Mouse (Mus musculus) Muller cell, postnatal 12 days (primary cell): Measurements from ENCODE around the gene Trip4.

Source experiments
- DNase-seq: peaks from one replicate; pipeline ENCODE4 v3.0.0-alpha.2; 2015; ENCODE audit errors: inconsistent ontology term

The Trip4 gene

DNA sequence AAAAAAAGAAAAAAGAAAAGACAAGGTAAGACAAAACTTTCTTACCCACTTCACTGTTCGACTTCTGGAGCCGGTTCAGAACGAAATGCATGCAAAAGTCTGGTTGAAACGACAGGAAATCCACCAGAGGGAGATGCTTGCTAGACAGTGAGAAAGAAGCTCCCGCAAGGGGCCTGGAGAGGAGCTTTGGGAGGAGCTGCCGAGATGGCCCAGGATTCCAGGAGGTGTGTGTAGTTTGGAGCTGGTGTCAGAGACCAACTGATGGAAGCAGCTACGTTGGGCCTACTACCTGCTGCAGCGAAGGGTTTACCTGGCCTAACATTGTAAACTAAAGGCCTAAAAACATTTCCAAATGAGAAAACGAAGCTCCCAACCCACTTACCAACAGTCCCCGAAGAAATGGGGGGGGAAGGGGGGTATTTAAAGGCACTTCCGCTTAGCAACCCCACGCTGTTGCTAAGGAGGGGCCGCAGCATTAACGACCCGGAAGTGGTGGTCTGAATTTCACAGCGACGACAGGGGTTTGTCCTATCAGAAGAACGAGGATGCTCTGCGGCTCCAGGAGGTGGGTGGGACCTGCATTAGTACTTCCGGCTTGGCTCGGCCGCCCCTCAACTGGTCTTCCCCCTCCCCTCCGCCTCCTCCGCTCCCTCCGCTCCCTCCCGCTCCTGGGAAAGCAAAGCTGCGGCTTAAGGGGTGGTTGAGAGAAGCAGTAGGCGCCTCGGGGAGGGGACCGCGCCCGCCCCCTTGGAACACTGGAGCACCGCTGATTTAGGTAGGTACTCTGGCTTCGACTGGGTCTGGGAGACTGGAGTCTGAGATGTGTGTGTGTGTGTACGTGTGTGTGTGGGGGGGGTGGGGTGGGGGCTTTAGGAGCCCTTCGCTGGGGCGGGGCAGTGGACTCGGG, at the start of gene Trip4, which contains the start of gene Csnk1g1:
Trip4 (minus strand) TSS at position 401 of the 907 bp plus-strand sequence.
Csnk1g1 (plus strand) TSS at position 531 of the 907 bp plus-strand sequence.
- DNase-seq, result peak; percentile 99

DNA sequence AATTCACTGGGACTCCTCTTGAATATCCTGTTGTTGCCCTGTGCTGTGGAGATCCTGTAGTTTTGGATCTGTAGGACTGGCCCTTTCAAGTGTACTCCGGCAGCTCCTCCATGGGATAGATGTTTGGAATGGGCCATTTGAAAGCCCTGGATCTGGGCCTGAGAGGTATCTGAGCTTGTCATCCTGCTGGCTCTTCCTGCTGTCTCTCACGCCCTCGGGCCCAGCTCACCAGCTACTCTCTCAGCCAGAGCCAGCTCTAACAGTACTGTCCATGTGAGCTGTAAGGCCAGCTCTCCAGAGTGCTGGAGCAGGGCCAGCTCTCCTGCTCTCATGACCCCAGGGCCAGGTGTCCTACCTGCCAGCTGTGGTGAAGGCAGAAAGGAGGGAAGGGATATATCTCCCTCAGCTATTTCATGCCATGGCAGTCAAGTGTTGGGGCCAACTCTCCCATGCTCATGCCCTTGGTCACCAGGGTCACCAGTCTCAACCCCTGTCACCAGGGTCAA, 42.5 kb upstream of the Trip4 start:
- peak; percentile 29 for DNase-seq

DNA sequence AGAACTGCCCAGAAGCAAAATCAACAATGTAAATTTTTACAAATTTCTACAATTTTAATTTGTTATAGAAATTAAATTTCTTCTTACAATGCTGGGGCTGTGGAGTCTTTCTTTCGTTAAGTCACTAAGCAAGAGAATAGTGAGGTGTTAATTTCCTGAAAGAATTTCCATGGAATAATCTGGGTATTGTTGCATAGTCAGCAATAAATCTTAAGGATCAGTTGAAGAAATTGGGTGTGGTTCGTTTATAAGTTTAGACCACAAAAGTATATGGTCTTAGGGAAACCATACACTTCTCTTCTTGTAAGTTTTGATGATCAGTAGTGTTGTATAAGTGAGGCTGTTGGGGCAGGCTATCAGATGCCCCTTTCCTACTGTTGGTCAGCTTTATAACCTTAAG, 29.0 kb upstream of the Trip4 start:
- DNase-seq, result no peak

DNA sequence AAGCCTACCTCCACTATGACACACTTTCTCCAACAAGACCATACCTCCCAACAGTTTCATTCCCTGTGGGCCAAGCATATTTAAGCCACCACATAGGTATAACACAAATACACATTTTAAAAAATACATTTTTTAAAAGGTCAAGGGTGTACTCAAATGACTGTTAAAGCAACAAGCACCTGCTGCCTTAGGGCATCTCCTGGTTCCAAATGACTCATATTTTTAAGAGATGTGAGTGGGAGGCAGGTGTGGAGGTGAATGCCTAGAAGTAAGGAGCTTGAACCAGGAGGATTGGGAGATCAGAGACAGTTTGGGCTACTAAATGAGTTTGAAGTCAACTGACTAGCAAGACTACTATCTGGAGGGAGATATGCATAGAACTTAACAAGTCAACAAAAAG, 21.2 kb upstream of the Trip4 start:
- no peak for DNase-seq

DNA sequence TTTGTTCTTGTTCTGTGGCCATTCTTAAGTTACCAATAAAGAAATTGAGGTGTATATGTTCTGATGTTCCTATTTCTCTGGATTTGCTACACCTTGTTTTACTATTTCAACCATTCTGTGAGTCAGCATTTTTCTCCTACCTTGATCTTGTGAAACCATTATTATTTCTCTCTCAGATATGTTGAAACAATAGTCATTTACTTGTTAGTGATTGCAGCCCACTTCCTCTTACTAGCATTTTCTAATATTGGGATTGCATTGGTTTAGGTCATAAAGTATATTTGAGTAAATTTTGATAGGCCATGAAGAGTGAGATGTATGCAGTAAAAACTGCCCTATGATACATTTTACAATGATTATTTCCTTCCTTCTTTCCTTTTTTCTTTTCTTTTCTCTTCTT, 19.9 kb upstream of the Trip4 start:
- DNase-seq, result no peak

DNA sequence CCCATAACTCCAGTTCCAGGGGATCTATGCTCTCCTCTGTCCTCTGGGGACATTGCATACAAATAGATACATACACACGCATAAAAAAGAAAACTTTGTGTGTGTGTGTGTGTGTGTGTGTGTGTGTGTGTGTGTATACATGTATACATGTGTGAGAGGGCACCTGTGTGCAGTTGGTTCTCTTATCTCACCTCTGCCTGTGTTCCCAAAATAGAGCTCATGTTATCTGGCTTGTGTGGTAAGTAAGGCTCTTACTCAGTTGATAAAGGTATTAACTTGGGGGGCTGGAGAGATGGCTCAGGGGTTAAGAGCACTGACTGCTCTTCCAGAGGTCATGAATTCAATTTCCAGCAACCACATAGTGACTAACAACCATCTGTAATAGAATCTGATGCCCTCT, 8.4 kb upstream of the Trip4 start:
- DNase-seq, result no peak

DNA sequence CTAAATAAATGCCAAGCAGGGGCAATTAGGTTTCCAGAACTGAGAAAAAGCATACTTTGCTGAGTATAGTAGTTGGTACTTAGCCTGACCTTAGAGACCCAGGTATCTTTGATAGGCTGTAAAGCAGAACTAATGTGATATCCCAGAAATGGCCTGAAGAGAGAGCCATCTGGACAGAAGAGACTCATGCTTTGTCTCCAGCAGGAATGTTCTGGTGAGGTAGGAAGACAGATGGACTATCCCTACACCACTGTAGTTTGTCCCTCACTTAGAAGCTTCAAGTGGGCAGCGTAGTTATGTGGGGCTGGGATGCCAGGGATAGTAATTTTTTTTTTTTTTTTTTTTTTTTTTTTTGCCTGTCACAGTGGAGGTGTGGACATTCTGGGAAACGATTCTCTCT, 5.4 kb upstream of the Trip4 start:
- DNase-seq, result no peak

DNA sequence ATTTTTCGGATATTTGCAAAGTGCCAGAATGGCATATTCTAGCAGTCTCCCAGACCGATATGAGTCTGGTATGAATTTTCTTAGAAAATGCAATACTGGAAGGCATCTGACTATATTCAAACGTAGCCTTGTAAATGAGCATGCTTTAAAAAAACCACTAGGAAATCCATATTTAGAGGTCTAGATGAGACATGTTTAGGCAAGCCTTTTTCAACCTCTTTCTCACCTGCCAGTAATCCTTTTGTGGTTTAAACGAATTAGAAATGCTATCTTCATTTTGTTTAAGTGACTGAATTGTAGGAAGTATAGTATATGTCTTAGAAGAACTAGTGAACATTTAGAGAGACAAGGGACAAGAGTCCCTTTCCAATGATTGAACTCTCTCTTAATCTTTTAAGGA, 1.2 kb upstream of the Trip4 start:
- no peak for DNase-seq

DNA sequence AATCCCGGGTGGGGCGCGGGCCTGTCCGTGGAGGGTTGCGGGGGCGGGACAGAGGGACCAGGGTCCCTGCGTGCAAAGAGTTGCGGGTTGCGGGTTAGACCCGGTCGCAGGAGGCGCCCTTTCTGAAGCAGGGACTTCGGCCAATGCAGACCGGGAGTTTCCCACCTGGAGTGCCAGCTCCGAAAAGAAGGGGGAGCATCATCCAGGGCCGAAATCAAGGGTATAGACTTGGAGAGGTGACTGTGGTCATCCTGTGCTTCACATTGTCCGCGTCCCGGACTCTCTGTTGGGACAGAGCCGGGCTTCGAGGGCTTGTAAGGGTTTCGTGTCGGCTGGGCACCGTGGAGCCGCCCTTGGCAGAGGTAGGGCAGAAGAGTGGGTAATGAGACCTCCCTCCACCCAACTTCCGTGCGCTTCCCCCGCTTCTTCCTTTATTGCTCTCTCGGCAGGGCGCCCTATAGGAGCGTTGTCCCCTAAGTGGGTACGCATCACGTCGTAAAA, 757 bp upstream of the Trip4 start:
- DNase-seq, result peak; percentile 58

DNA sequence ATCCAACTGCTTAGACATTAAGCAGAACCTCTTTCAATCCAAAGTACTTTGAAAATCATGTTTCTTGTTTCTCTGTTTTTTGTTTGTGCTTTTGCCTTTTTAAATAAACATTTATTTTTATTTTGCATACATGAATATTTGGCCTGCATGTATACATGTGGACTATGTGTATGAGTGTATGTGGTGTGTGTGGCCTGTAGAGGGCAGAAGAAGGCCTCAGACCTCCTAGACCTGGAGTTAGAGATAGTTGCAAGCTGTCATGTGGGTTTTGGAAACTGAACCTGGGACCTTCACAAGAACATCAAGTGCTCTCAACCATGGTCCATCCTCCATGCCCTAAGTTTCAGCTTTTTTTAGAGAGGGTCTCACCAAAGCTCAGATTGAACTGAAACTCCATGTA, 5.2 kb downstream of the Trip4 start:
- DNase-seq, result no peak

DNA sequence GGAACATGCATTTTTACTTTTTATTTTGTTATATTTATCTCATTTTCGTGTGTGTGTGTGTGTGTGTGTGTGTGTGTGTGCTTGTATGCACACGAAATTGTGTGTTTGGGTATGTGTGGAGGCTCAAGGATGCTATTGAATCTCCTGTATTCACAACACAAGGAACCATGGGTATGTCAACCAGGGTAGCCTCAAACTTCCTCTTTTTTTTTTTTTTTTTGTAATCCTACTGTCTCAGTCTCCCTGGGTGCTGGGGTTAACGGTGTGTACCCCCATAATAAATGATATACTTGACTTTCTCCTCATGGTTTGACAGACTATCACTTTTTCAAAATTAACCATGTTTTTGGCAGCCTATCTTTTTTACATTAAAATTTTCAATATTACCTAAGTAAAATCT, 5.7 kb downstream of the Trip4 start:
- DNase-seq, result no peak

DNA sequence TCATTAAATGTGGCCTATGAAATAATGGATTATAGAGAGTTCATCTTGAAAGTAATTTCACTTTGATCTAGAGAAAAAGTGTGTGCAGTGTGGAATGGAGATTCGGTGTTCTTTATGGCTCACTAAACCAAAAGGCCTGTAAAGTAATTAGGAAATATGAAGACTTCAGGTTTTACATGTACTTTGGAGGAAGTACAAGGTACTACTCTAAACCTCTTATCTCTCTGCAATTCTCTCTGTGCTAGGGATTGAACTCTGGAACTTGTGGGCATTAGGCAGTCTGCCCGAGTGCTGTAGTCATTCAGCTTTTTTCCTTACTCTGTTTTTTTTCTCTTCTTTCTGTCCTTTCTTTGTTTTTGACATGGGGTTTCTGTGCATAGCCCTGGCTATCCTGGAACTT, 11.6 kb downstream of the Trip4 start:
- no peak for DNase-seq

DNA sequence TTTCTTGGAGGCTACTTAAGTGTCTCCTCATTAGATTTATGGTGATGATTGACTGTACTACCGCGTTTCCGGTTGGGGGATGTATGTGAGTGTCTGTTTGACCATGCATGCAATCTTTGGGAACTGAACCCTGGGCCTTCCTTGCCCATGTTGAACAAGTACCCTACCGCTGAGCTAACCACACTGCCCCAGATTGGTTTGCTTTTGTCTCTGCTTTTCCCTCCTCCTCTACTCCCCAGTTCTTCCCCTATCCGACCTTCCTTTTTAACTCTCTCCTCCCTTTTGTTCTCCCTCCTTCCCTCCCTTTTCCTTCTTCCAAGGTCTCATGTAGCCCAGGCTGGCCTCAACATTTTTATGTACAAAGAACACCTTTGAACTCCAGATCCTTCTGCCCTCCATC, 17.5 kb downstream of the Trip4 start:
- DNase-seq, result no peak

DNA sequence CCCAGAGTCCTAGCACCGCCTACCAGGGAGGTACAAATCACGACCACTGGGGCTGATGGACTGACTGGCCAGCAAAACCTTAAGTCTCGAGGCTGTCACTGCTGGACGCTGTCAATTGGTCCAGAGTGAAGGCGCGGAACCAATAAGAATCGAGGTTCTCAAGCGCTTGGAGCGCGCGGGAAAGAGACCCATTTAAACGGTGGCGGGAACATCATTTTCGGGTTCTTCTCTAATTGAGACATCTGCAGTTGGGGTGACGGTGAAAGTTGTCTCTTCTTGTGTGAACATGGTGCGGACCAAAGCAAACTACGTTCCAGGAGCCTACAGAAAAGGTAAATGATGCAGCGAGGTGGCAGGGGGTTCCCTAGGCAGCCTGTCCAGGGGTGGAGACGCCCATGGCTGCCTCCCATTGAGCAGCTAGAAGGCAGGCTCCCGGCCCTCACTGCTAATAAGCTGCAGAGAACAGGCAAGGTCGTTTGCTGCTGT, 18.4 kb downstream of the Trip4 start, which contains the start of gene Pclaf:
Pclaf (plus strand) TSS at position 95 of the 486 bp plus-strand sequence.
- peak; percentile 79 for DNase-seq

DNA sequence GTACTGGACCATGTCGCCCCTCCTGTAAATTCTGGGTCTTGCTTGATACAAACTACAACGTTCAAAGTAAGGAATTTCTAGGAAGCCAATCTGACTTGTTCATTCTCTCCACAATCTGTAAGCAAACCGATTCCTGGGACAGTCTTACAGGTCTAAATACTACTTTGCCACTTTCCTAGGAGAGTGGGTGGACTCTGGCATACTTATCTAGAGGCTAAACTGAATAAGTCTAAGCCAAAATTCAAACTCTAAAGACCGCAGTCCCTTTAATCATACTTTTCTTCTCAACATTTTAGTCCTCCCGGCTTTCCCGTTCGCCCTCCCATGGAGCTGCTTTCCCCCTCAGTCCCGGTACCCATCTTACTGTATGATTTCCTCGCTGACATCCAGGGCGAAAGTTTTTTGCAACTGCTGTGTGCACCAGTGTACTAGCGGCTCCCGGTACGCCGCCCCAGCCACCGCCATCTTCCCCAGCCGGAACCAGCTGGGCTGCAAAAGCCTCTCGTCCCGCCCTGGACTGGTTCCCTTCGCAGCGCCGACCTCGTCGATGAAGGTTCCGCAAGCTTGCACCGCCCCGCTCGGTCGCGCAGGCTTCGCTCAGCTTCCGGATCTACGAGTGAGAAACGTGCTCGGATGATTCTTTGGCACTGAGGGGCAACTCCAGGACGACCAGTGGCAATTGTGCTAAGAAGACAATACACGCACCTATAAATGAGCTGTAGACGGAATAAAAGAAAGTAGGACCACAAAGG, 23.9 kb downstream of the Trip4 start:
- DNase-seq, result peak; percentile 92

DNA sequence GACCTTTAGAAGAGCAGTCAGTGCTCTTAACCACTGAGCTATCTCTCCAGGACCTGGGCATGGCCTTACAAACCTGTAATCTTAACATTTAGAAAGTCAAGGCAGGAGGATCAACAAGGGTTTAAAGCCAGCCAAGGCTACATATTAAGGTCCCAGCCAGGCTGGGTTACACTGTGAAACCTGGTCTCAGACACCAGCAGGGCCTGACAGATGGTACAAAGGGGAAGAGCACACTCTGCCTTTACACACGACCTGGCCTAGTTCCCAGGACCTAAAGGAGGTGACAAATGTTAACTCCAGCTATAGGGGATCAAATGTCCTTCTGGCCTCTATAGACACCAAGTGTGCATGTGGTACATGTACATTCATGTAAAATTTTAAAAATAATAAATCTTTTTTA, 48.9 kb downstream of the Trip4 start:
- no peak for DNase-seq

DNA sequence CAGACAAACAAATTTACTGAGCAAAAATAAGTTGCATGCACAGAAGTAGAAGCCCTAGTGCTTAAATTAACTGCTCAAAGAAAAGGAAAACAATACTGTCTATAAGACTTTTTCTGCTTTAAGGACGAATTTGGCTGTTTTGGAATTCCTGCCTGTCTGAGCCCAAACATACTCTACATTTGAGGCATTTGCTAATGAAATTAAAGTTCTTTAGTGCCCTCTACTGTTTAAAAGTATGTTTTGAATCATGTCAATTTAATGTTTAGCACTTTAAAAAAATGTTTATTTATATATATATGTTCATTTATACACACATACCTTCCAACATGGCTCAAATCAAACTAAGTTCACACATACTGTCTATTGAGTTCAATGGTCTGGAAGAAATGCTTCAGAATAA, 58.4 kb downstream of the Trip4 start:
- peak; percentile 55 for DNase-seq

DNA sequence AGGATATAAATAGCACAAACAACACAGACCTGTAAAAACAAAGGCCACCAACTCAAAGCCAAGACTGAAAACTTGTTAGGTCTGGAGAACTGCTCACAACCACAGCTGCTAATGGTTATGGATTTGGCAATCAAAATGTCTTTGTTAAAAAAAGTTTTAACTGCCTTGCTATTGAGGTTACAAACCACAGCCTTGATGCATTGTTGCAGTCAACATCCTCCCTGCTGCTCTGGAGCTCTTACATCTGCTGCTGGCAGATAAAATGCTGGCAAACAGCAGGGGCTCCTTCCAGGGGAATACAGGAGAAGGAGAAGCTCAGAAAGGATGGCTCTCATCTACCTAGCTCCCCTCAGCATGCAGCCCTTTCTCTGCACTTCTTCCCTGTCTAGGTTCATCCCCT, 60.4 kb downstream of the Trip4 start:
- DNase-seq, result peak; percentile 70

DNA sequence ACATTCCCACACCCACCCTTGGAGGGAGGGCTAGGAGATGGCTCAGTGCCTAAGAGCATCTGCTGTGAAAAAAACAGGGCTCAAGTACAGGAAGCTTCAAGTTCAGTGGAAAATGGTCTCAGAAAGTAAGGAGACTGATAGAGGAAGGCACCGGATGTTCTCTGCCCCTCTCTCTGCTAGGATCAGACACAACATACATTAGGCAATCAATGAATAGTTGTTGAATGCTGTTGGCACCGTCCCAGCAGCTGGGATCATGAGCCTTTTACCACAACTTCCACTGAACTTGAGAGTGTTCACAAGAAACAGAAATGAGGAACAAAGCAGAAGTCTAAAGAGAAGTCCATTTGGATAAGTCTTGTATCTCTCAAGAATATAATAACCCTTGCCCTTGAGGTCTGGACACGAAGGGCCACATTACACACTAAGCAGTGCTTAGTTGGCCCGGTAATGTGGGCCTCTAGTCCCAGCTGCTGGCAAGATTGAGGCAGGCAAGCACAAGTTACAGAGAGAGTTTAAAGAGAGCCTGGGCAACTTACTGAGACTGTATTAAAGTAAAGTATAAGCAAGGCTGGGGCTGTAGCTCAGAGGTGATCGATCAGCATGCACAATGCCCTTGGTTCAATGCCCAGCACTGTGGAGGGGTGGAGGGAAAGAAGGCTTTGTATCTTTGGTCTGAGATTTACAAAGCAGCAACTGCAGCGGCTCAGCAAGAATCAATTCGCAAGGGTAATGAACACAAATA, 64.0 kb downstream of the Trip4 start:
- peak; percentile 45 for DNase-seq

DNA sequence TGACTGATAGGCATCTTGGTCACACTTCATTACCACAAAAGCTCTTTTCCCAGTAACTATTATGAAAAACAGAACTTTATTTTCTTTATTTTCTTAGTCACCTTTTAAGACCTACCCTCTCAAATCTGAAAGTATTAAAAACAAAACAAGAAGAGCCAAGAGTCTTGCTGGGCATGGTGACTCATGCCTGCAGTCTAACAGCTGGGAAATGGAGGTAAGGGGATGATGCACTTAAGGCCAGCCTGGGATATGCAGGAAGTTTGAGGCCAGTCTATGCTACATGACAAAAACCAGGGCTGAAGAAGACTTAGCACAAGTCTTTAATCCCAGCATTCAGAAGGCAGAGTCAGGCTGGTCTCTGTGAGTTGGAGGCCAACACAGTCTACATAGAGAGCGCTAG, 68.8 kb downstream of the Trip4 start:
- DNase-seq, result no peak

DNA sequence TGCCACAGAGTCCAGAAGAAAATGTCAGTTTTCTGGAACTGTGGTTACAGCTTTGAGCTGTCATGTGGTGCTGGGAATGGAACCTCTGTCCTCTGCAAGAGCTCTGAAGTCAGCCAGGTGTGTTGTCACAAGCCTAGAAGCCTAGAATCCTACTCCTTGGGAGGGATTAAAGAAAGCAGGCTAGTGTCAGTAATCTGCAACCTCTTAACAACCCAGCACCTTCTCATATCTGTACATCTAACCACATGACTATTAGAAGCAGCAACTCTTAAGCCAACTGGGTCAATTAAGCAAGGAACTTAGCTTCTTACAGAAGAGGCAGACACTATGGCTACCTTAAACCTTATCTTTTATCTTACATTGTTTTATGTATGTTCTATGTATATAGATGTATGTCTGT, 71.7 kb downstream of the Trip4 start:
- no peak for DNase-seq
